Comparison of ENCODE assay signal across 8 mouse cellular contexts in the genomic region with DNA sequence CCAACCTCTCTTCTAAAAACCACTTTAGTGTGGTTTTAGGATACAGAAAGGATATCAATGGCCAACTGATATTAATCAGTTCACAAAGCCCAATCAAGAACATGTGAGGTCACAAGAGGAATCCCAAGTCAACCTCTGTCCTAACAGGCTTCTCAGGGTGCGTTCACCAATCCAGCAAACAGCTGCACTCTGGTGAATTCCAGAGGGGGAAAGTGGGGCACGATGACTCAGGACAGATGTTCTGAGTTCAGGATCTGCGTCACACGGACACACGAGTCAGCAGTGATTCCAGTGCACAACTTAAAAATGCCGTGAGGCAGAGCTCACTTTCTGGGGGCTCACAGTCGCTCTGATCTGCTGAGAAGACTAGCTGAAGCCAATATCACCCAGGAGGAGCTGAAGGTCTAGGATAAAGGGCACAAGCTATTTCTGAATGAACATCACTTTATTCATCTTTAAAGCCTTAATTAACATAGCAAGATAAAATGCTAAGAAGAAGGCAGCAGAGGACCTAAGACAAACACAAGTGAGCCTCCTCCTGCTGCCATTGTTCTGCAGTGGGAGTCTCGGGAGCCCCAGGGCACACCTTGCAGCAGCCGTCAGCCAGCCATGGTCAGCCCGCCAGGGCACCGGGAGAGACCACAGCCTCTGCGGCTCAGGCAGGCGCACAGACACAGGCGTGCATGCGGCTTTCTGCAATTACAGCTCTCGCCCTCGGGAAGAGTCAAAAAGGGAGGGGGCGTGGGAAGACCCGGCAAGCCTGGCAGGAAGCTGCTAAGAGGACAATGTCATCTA. TPM values are rescaled to one million over a fixed set of nuclear protein-coding genes. Genes with fewer than 3 reads are reported as not detected.
DNase-seq lines count a peak whose midpoint lies in the region; ATAC-seq lines count a peak whose summit lies in the region.

No protein-coding gene starts in this region.

- intact Hi-C loops in left cerebral cortex, postnatal 25 days (cut with DNase I): loop anchor here (5.0 kb wide), 1 partner anchor 133 kb away; the partner anchor contains the start of gene Snapc3

- ATAC-seq in kidney, embryonic 16.5 days (ENCODE audit: low FRiP score, low TSS enrichment): peak; percentile 80; the same call in 1 of the 2 replicates
- ATAC-seq in forebrain, embryonic 13.5 days: peak; percentile 88
- ATAC-seq in midbrain, embryonic 16.5 days: peak; percentile 92

- H3K9me3 ChIP-seq in kidney, embryonic 16.5 days (ENCODE audit: low read length): no peaks in the 10 kb centered on the region
- no peaks in the 10 kb centered on the region for H3K9me3 ChIP-seq in forebrain, embryonic 13.5 days (replicated peaks)
- no peaks in the 10 kb centered on the region for H3K9me3 ChIP-seq in midbrain, embryonic 16.5 days (replicated peaks; ENCODE audit: control insufficient read depth, low read length, poor library complexity, severe bottlenecking)

- peak overlapping the region; percentile 64 for H3K4me2 ChIP-seq in kidney, embryonic 16.5 days (replicated peaks; ENCODE audit: low read depth, low read length)
- peak overlapping the region; percentile 83 for H3K4me2 ChIP-seq in forebrain, embryonic 13.5 days
- H3K4me2 ChIP-seq in midbrain, embryonic 16.5 days (ENCODE audit: low read length): peak overlapping the region; percentile 75

- H3K4me3 ChIP-seq in kidney, embryonic 16.5 days (ENCODE audit: low read length): peak overlapping the region; percentile 44
- peak overlapping the region; percentile 51 for H3K4me3 ChIP-seq in forebrain, embryonic 13.5 days
- H3K4me3 ChIP-seq in midbrain, embryonic 16.5 days (ENCODE audit: low read depth, low read length): peak overlapping the region; percentile 61

- H3K36me3 ChIP-seq in kidney, embryonic 16.5 days (ENCODE audit: insufficient read depth, low read length): no peaks in the 10 kb centered on the region
- H3K36me3 ChIP-seq in forebrain, embryonic 13.5 days (ENCODE audit: poor library complexity, severe bottlenecking): no peaks in the 10 kb centered on the region
- H3K36me3 ChIP-seq in midbrain, embryonic 16.5 days (ENCODE audit: control insufficient read depth, insufficient read depth, low read length): no peaks in the 10 kb centered on the region

- DNase-seq in kidney, postnatal 36 days: no peak
- peak; percentile 63 to 67 for DNase-seq in cerebellum, adult 18-20 months
- DNase-seq in left cerebral cortex, postnatal 25 days (ENCODE audit: low spot score in 2 of 2): peak; percentile 38 to 70
- DNase-seq in Muller cell, postnatal 12 days (ENCODE audit: inconsistent ontology term): no peak
- DNase-seq in frontal cortex, postnatal 25 days (ENCODE audit: low spot score in 2 of 2): no peak

- H3K4me1 ChIP-seq in kidney, embryonic 16.5 days (ENCODE audit: insufficient read depth, low read length): 0 out of 2 replicates have a peak, but pooled peaks cover 5% of the 10 kb centered on the region
- peaks cover 20% of the 10 kb centered on the region for H3K4me1 ChIP-seq in forebrain, embryonic 13.5 days
- peaks cover 6% of the 10 kb centered on the region; the same call in 1 of the 2 replicates for H3K4me1 ChIP-seq in midbrain, embryonic 16.5 days (ENCODE audit: control insufficient read depth, insufficient read depth, low read length)

- H3K27me3 ChIP-seq in kidney, embryonic 16.5 days (ENCODE audit: insufficient read depth, low read length): peaks cover 2% of the 10 kb centered on the region; the same call in 1 of the 2 replicates
- H3K27me3 ChIP-seq in forebrain, embryonic 13.5 days: no peaks in the 10 kb centered on the region
- no peaks in the 10 kb centered on the region for H3K27me3 ChIP-seq in midbrain, embryonic 16.5 days (ENCODE audit: control insufficient read depth, insufficient read depth, low read depth, low read length)

- peak overlapping the region; percentile 37; the same call in 1 of the 2 replicates for H3K9ac ChIP-seq in kidney, embryonic 16.5 days (replicated peaks; ENCODE audit: low read length)
- peak overlapping the region; percentile 76 for H3K9ac ChIP-seq in forebrain, embryonic 13.5 days
- peak overlapping the region; percentile 78 for H3K9ac ChIP-seq in midbrain, embryonic 16.5 days (ENCODE audit: low read depth, low read length)

- H3K27ac ChIP-seq in kidney, embryonic 16.5 days (ENCODE audit: low read length): no peak overlapping the region
- peak overlapping the region; percentile 59 for H3K27ac ChIP-seq in forebrain, embryonic 13.5 days
- peak overlapping the region; percentile 84 for H3K27ac ChIP-seq in midbrain, embryonic 16.5 days (ENCODE audit: low read length)

- WGBS in kidney, embryonic 16.5 days: 18% methylated on average over 19 of the region's 19 CpGs
- 16% methylated on average over 19 of the region's 19 CpGs for WGBS in forebrain, embryonic 13.5 days
- WGBS in midbrain, embryonic 16.5 days: 17% methylated on average over 19 of the region's 19 CpGs

RNA-seq across cellular contexts. Expression of gene Ttc39b, which starts 39.9 kb away (rescaled TPM):
- polyA plus RNA-seq in kidney, embryonic 16.5 days (2015; fragmentation: Nextera tagmentation; extraction: Ambion mirVana): 2.6 and 3.2 TPM in 2 replicates
- polyA plus RNA-seq in forebrain, embryonic 13.5 days (2015; fragmentation: Nextera tagmentation; extraction: Ambion mirVana): 9.9 and 12.8 TPM in 2 replicates
- 10 to 100 TPM; 61.7 to 66.5 TPM for total RNA-seq in left cerebral cortex, postnatal 25 days (2021)
- polyA plus RNA-seq in midbrain, embryonic 16.5 days (2015; fragmentation: Nextera tagmentation; extraction: Ambion mirVana): 5.9 and 7.1 TPM in 2 replicates

Comparison
In these comparisons a context has a peak if more than half of its experiments do, and no peak if none do; other contexts are left out.
1. DNase-seq: peak in cerebellum, adult 18-20 months (2 of 2) and left cerebral cortex, postnatal 25 days (2 of 2); none in kidney, postnatal 36 days (0 of 2), Muller cell, postnatal 12 days (single experiment) and frontal cortex, postnatal 25 days (0 of 2).
2. Peak in every context shown above with its lines, with median percentiles within 50 percentile points of each other: ATAC-seq, H3K4me2 ChIP-seq, H3K4me3 ChIP-seq and H3K9ac ChIP-seq.